Mouse (Mus musculus) heart, adult 8-10 months (tissue): ENCODE results near the gene Tdrd6. TPM values are rescaled to one million over a fixed set of nuclear protein-coding genes. Genes with fewer than 3 reads are reported as not detected.
A peak's percentile ranks its signal among the peaks of the same experiment; 100 is the strongest.

ENCODE experiments used
- DNase-seq: peaks from one replicate; pipeline ENCODE4 v3.0.0; 2022; ENCODE audit warnings: low spot score
- total RNA-seq, 4 experiments: library from RNA; stranded (reverse); gene quantifications; 2 replicates each; pipeline ENCODE4 v1.2.4; 2022

Gene Tdrd6
- total RNA-seq, 4 experiments from 2014 or later: 0.03 TPM; not detected in 3

GRCm38 (mm10) chr17:43619156-43619555 is 10.9 kb downstream of the Tdrd6 start:
- DNase-seq: no peak

DNA sequence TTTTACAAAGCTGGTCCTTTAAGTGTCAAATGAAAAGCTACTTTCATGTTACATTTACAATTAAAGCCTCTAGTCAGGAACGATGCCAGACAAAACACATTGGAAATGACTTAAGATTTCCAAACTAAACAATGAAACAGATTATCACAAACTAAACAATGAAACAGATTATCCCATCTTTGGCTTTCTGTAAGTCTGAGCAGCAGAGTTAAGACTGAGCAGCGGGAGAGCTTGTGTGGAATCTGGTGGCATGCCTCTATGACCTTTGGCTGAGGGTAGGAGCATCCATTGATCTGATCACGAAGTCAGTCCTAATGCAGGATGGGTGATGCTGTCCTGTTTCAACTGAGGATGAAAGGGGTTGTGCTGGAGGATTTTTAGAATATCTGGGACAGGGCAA is 17.9 kb downstream of the Tdrd6 start:
- no peak for DNase-seq

DNA sequence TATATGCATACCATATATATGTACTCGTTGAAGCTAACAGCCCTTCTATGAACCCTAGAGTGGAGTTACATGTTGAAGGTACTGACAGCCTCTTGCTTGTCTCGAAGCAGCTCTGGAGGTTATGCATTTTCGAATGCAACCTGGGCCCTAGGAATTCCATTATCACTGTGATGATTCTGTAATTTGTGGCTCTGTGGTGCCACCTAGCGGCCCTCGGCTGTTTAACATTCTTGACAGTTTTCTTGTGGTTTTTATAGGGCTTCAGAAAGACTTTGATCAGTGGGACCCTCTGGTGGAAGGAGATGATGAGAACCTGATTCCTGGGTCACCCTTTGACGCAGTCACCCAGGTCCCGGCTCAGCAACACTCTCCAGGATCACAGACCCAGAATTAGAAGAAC is 18.5 kb downstream of the Tdrd6 start:
- DNase-seq: peak; percentile 16

- peak; percentile 79 for DNase-seq
Observed at GRCm38 (mm10) chr17:43606704-43607103, 23.4 kb downstream of the Tdrd6 start.

DNA sequence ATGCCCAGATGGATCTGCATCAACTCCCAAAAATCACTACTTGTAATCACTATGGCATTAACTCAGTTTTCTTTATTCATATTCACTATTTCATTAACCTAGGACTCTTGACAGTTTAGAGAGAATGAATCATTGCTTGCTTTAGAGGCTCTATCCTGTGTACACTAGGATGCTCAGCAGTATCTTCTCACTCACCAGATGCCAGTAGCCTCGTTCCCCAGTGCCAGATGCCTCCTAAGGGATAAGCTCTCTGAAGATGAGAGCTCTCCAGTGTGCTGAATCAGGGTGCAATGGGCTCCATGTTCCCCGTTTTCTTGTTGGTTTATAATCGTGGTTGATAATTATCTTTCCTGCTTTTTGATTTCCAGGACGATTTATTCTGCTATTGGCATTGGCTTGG is 31.4 kb downstream of the Tdrd6 start:
- no peak for DNase-seq

GRCm38 (mm10) chr17:43597742-43598141 is 32.4 kb downstream of the Tdrd6 start:
- no peak for DNase-seq

- DNase-seq: no peak
Observed at GRCm38 (mm10) chr17:43592296-43593291, 37.5 kb downstream of the Tdrd6 start.

DNA sequence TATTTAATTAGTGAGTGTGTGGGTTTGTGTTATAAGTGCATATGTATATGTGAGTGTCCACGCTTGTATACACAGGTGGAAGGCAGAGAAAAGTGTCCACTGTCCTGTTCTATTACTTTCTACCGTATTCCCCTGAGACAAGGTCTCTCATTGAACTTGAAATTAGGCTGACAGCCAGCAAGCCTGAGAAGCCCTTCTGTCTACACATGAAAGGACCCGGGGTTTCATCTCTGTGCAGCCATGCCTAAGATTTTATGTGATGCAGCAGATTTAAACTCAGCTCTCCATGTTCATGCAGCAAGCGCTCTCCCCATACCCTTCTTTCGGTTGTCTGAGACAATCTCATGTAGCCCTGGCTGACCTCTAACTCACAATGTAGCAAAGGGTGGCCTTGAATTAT is 39.6 kb downstream of the Tdrd6 start:
- no peak for DNase-seq

- no peak for DNase-seq
Observed at GRCm38 (mm10) chr17:43589750-43590149, 40.3 kb downstream of the Tdrd6 start.

GRCm38 (mm10) chr17:43587278-43587677 is 42.8 kb downstream of the Tdrd6 start:
- DNase-seq: no peak

DNA sequence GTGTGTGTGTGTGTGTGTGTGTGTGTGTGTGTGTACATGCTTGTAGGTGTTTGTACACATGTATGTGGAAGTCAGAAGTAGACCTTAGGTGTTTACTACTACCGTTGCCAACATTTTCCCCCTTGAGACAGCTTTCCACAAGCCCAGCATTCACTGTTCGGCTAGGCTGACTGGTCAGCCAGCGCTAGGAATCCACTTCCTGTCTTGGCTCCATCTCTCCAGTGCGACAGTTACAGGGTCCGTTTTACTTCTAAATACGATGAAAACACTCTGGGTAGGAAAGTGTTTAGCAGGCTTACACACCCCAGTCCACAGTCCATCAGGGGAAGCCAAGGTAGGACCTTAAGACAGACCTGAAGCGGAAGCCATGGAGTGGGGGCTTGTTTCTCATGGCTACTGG is 45.3 kb downstream of the Tdrd6 start:
- DNase-seq: no peak

- peak; percentile 52 for DNase-seq
Observed at GRCm38 (mm10) chr17:43581012-43581467, 49.1 kb downstream of the Tdrd6 start.

- DNase-seq: no peak
Observed at GRCm38 (mm10) chr17:43580456-43580855, 49.6 kb downstream of the Tdrd6 start.

GRCm38 (mm10) chr17:43573624-43574073 is 56.5 kb downstream of the Tdrd6 start:
- DNase-seq: peak; percentile 24

DNA sequence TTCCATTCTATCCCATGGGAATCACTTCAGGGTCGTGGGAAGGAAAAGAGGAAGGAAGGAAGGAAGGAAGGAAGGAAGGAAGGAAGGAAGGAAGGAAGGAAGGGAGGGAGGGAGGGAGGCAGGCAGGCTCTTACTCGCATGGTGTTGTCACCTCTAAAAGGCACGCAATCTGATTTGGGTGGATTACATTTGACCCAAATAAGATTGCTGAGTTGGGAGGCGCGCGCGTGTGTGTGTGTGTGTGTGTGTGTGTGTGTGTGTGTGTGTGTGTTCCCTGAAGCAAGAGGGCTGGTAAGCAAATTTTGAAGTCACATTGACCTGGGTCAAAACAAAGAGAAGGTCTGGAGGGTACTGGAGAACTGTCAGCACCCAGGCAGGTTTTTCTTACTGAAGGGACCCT is 60.8 kb downstream of the Tdrd6 start:
- DNase-seq: no peak

GRCm38 (mm10) chr17:43567992-43568888 is 61.9 kb downstream of the Tdrd6 start, which contains the start of gene Pla2g7:
Pla2g7 (plus strand) TSS chr17:43568098.
- DNase-seq: peak; percentile 21

DNA sequence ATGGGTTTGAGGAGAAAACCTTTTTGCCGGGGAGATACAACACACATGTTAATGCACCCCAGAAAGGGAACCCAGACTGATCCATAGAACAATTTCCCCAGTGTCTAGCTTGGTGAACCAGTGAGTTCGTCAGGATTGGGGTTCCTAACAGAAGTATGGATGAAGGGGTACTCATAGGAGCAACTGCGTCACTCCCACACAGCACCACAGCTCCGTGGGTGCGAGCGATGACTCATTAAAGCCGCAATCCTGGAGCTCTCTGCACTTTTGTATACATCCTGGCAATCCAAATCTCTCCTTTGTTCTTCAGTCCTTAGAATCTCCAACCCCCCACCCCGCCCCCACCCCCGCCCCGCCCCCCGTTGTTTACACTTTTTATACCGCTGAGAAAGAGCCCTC is 62.5 kb downstream of the Tdrd6 start:
- no peak for DNase-seq

Other genes with a start within 250 kb of the Tdrd6 start
- gene Mep1a, start 127.5 kb downstream of the Tdrd6 start, total RNA-seq: not detected
- gene Ankrd66, start 86.7 kb downstream of the Tdrd6 start, total RNA-seq: not detected
- gene Pla2g7, start 62.2 kb downstream of the Tdrd6 start, total RNA-seq: 1 to 10 TPM; 4.5 to 6.1 (median 5.6) TPM
- gene Slc25a27, start 36.9 kb upstream of the Tdrd6 start, total RNA-seq: 1 to 10 TPM; 1.3 to 4.1 (median 3.5) TPM
- gene Cyp39a1, start 37.1 kb upstream of the Tdrd6 start, total RNA-seq: 1 to 10 TPM; 4.3 to 6.4 (median 5.3) TPM
- gene Rcan2, start 171.1 kb upstream of the Tdrd6 start, total RNA-seq: 100 to 1,000 TPM; 431 to 459 (median 436) TPM